Mouse (Mus musculus) E14TG2a.4 (cell line): ENCODE measurements around the gene Xylt1.

Experiments used
- H3K27me3 ChIP-seq: 2 replicates; pipeline ENCODE4 v1.6.1; 2014; ENCODE audit warnings: low read length, control low read depth; ENCODE audit not compliant: insufficient read depth
- H3K36me3 ChIP-seq: 2 replicates; pipeline ENCODE4 v1.6.1; 2014; ENCODE audit warnings: low read length, control low read depth; ENCODE audit not compliant: insufficient read depth
- H3K4me1 ChIP-seq: replicated peaks from 2 replicates; pipeline ENCODE4 v1.6.1; 2014; ENCODE audit warnings: low read depth, low read length, control low read depth
- H3K4me3 ChIP-seq: replicated peaks from 2 replicates; pipeline ENCODE4 v1.5.1; 2014; ENCODE audit warnings: mild to moderate bottlenecking, low read length
- H3K9me3 ChIP-seq: 2 replicates; pipeline ENCODE4 v1.6.1; 2014; ENCODE audit warnings: low read length, control low read depth
- CTCF ChIP-seq: conservative IDR thresholded peaks from 2 replicates; pipeline ENCODE4 v1.5.1; 2014; ENCODE audit warnings: low read length
- NANOG ChIP-seq: IDR thresholded peaks from 2 replicates; pipeline ENCODE4 v1.6.1; 2014; ENCODE audit warnings: borderline replicate concordance, low read length, mixed read lengths
- POU5F1 ChIP-seq: IDR thresholded peaks from 2 replicates; pipeline ENCODE4 v1.6.1; 2014; ENCODE audit warnings: low read length, borderline replicate concordance

Gene Xylt1

GRCm38 (mm10) chr7:117698551-117699114, 317.9 kb downstream of the Xylt1 start:
- Histone ChIP-seq H3K27me3 (no peaks in the 10 kb centered on the region), H3K4me3 (no peak overlapping the region), H3K4me1 (no peaks in the 10 kb centered on the region), H3K36me3 (no peaks in the 10 kb centered on the region), H3K9me3 (no peaks in the 10 kb centered on the region)
- TF ChIP-seq NANOG = no peak
- no peak for TF ChIP-seq POU5F1
- no peak for TF ChIP-seq CTCF

GRCm38 (mm10) chr7:117699343-117699985, 318.7 kb downstream of the Xylt1 start:
- Histone ChIP-seq H3K4me3 (no peak overlapping the region), H3K9me3 (no peaks in the 10 kb centered on the region), H3K27me3 (no peaks in the 10 kb centered on the region), H3K4me1 (no peaks in the 10 kb centered on the region), H3K36me3 (no peaks in the 10 kb centered on the region)
- no peak for TF ChIP-seq CTCF
- TF ChIP-seq NANOG = no peak
- TF ChIP-seq POU5F1 = no peak

- H3K27me3 ChIP-seq = no peaks in the 10 kb centered on the region
- no peaks in the 10 kb centered on the region for H3K9me3 ChIP-seq
- TF ChIP-seq NANOG = no peak
- no peak for TF ChIP-seq POU5F1
- TF ChIP-seq CTCF = no peak
- no peaks in the 10 kb centered on the region for H3K36me3 ChIP-seq
- no peak overlapping the region for H3K4me3 ChIP-seq
- no peaks in the 10 kb centered on the region for H3K4me1 ChIP-seq
These were observed 319.3 kb downstream of the Xylt1 start for GRCm38 (mm10) chr7:117700066-117700465.

DNA sequence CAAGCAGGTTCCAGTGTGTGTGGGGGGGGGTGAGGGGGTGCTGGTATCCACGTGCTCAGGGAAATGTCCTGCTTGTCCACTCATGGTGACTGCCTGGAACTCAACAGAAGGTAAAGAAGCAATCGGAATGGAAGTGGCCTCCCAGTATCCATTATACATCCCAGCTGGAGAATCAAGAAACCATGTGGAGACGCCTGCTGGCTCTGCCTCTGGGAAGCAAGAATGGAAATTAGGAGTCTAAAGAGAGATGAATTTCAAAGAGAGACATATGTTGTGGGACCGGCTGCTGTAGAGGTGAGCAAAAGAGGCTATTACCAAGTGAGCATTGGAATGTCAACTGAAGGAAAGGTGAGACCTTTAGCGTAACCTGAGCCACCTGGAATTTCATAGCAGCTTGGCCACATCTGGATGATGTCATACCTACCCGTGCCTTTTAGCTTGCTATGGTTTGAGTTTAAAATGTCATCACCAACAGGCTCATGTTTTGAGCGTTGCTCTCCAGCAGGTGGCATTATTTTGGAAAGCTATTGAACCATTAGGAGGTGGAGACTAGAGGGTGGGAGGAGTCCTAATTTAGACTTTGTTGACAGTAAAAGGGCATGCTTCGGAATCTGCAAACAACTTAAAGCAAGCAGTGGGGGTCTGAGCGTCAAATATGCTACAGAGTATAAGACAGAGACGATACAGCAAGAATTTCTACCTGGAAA, 329.3 kb downstream of the Xylt1 start:
- no peaks in the 10 kb centered on the region for H3K4me1 ChIP-seq
- H3K27me3 ChIP-seq = no peaks in the 10 kb centered on the region
- no peaks in the 10 kb centered on the region for H3K36me3 ChIP-seq
- no peak overlapping the region for H3K4me3 ChIP-seq
- TF ChIP-seq CTCF (no peak), NANOG (no peak), POU5F1 (no peak)
- no peaks in the 10 kb centered on the region for H3K9me3 ChIP-seq

GRCm38 (mm10) chr7:117716876-117717408, 336.2 kb downstream of the Xylt1 start:
- Histone ChIP-seq H3K4me3 (no peak overlapping the region), H3K4me1 (no peaks in the 10 kb centered on the region), H3K27me3 (no peaks in the 10 kb centered on the region), H3K36me3 (no peaks in the 10 kb centered on the region), H3K9me3 (no peaks in the 10 kb centered on the region)
- TF ChIP-seq CTCF (no peak), NANOG (no peak), POU5F1 (no peak)

- H3K9me3 ChIP-seq = peaks cover 7% of the 10 kb centered on the region
- H3K4me1 ChIP-seq = no peaks in the 10 kb centered on the region
- H3K4me3 ChIP-seq = no peak overlapping the region
- no peaks in the 10 kb centered on the region for H3K27me3 ChIP-seq
- TF ChIP-seq NANOG (no peak), CTCF (no peak), POU5F1 (no peak)
- no peaks in the 10 kb centered on the region for H3K36me3 ChIP-seq
These were observed 339.6 kb downstream of the Xylt1 start for GRCm38 (mm10) chr7:117720426-117720825.
